Mouse (Mus musculus): ENCODE data around the gene Cyfip1.

- TF ChIP-seq CTCF (conservative IDR thresholded peaks at IDR 0.05; ENCODE audit: insufficient read depth, insufficient read length, low read depth, low read length), result no peak
- TF ChIP-seq POLR2A (IDR thresholded peaks at IDR 0.05; ENCODE audit: low read depth, low read length), result no peak
Measured at GRCm38 (mm10) chr7:55911371-55911770, 69.8 kb downstream of the Cyfip1 start.
